Mouse (Mus musculus): ENCODE data around the gene Prkn.

DNA sequence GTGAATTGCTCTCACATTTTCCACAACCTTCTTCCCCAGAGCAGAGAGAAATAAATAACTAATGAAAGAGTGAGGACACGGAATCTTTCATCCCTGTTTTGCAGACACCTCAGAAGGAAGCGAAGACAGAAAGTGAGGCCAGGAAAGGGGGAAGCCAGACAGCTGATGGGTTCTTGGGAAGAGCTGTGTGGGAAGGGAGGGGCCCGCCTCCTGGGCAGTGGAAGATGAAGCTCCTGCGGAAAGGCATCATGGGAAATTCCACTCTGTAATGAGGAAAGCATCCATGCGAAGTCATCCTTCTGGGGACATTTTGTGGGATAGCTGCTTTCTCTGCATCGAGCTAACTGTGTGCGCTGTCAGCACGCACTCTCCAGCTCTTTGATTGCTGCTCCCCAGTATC, 491.9 kb downstream of the Prkn start:
- TF ChIP-seq POLR2A (IDR thresholded peaks at IDR 0.05; ENCODE audit: insufficient read depth, low read depth, low read length) = no peak
- no peak for TF ChIP-seq CTCF (IDR thresholded peaks at IDR 0.05)
